Mouse (Mus musculus): Measurements from ENCODE around the gene Nepn. TPM values are rescaled to one million over a fixed set of nuclear protein-coding genes. Genes with fewer than 3 reads are reported as not detected.

Gene Nepn
- polyA plus RNA-seq (2017; shearing (Covaris generic)) = not detected

DNA sequence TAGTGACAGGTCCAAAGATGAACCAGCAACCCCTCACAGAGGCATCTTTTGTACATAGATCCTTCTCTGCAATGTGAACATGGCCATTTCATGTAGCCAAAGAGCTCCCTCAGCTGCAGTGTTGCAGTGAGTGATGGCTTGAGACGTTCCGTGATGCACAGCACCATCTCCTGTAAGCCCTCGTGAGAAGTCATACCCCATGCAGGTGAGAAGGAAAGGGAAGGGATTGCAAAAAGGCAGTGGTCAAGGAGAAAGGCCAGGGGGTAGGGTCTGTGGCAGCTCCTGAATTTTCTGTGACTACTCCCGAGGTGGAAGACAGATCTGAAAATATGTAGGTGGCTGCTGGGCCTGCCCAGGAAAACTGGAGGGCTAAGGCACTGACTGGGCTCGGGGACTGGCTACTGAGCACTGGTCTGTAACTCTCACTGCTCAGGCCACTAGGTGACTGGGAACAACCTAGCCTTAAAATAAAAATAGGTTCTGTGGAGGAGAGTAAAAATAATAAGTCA is at the start of gene Nepn:
TSS of gene Nepn (plus strand) at position 51 of the 509 bp plus-strand sequence.

DNA sequence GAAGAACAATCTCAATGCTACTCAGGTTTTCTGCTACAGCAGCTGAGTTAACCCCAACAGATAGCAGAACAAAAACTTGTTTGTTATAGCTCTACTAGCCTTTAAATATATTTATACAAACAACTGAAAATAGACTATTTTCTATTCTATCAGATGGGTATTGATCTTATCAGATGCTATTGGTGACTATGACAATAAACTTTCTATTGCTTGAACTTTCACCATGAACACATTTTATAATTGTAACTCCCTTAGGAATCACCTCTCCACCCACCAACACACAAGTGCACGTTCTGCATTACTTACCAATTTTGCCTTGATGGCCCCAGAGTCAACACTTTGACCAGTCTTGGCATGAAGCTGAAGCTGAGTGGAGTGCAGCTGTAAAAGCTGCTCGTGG is 30.3 kb upstream of the Nepn start, which contains the start of gene Gm26741:
TSS of gene Gm26741 (plus strand) at position 301 of the 400 bp plus-strand sequence.

DNA sequence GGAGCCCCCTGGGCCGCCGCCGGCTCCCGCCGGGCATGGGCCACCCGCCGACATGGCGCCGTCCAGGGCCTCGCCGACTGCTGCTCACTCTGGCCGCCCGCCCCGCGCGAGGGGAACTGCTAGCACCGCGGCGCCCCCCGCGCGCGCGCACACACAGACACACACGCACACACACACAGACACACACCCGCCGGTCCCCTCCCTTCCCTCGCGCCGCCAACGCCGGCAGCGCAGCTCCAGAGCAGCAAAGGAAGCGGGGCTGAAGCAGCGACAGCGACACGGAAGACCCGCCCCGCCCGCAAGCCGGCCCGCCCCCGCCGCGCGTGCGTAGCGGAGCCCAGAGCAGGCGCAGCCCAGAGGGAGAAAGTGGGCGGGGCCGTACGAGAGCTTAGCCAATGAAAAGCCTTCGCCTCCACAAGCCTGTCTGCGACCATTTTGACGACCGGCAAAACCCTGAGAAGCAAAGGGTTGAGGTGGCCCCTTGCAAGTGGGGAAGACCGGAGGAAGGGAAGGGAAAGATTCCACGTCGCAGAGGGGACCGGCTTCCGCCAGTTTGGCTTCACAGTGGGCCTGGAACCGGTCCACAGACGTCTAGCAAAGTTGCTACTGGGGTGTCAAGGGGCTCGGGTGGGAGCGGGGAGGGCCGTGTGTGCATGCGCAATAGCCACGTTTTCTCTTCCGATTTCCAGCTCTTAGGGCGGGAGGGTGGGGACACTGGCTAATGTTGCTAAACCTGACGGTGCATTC is 6.8 kb upstream of the Nepn start, which contains the start of gene Gopc:
TSS of gene Gopc (minus strand) at position 280 of the 747 bp plus-strand sequence.

DNA sequence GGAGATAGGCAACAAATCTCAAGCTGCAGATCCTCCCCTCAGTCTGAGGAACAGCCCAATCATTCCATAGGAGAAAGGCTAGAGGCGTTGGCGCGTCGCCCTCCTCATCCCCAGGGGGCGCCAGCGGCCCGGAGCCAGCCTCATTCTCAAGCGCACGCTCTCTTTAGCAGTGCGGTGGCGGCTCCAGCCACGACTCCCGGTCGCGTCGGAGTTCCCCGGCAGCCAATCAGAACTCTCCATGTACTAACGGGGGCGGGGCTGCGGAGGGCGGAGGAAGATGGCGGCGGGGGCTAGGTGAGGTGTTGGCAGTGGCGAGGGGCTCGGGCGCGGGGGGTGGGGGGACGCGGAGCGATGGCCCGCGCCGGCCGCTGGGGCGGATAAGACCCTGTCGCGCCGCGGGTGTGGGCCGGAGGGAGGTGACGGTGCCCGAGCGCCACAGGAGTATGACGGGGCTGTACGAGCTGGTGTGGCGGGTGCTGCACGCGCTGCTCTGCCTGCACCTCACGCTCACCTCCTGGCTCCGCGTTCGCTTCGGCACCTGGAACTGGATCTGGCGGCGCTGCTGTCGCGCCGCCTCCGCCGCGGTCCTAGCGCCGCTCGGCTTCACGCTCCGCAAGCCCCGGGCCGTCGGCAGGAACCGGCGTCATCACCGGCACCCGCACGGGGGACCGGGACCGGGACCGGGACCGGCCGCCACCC is 28.7 kb downstream of the Nepn start, which contains the start of gene Nus1:
TSS of gene Nus1 (plus strand) at position 249 of the 699 bp plus-strand sequence.

Other genes with a start within 250 kb of the Nepn start
- not detected for gene Ros1, start 193.7 kb upstream of the Nepn start, polyA plus RNA-seq (2017; shearing (Covaris generic))
- gene Dcbld1, start 155.4 kb upstream of the Nepn start, polyA plus RNA-seq (2017; shearing (Covaris generic)) = 0.06 TPM
- gene Gm26741, start 30.2 kb upstream of the Nepn start, polyA plus RNA-seq (2017; shearing (Covaris generic)) = 10.1 TPM
- 8.0 TPM for gene Gopc, start 6.8 kb upstream of the Nepn start, polyA plus RNA-seq (2017; shearing (Covaris generic))
- gene Nus1, start 28.6 kb downstream of the Nepn start, polyA plus RNA-seq (2017; shearing (Covaris generic)) = 5.2 TPM